Mouse (Mus musculus) heart, adult 2 months (tissue): ENCODE data around the gene Lgmn. TPM values are rescaled to one million over a fixed set of nuclear protein-coding genes. Genes with fewer than 3 reads are reported as not detected.

Source experiments
- DNase-seq, 2 experiments: peaks; one replicate each; pipeline ENCODE4 v3.0.0; 2021
- H3K27ac ChIP-seq: fragments of 200-600 bp; 2 replicates; pipeline ENCODE4 v1.8.1; 2022
- H3K27me3 ChIP-seq: fragments of 200-500 bp; 2 replicates; pipeline ENCODE4 v1.6.1; 2012; ENCODE audit warnings: mild to moderate bottlenecking, low read length, inconsistent platforms, mixed read lengths; ENCODE audit not compliant: control insufficient read depth, insufficient read depth
- H3K36me3 ChIP-seq: fragments of 200-500 bp; 2 replicates; pipeline ENCODE4 v1.6.1; 2012; ENCODE audit warnings: low read length, inconsistent platforms; ENCODE audit not compliant: control insufficient read depth, insufficient read depth
- H3K4me1 ChIP-seq: fragments of 200-500 bp; 2 replicates; pipeline ENCODE4 v1.6.1; 2011; ENCODE audit warnings: low read length; ENCODE audit not compliant: control insufficient read depth, insufficient read depth
- H3K4me3 ChIP-seq: fragments of 200-600 bp; 2 replicates; pipeline ENCODE4 v1.8.1; 2022
- H3K79me2 ChIP-seq: fragments of 200-500 bp; replicated peaks from 2 replicates; pipeline ENCODE4 v1.6.1; 2012; ENCODE audit warnings: mild to moderate bottlenecking, inconsistent platforms, low read length, moderate library complexity, mixed read lengths; ENCODE audit not compliant: control insufficient read depth, insufficient read depth
- H3K9ac ChIP-seq: fragments of 200-500 bp; 2 replicates; pipeline ENCODE4 v1.6.1; 2012; ENCODE audit warnings: low read depth, mild to moderate bottlenecking, control low read depth, inconsistent platforms, low read length, mixed read lengths
- CTCF ChIP-seq: fragments of 200-600 bp; IDR thresholded peaks from 2 replicates; pipeline ENCODE4 v1.8.1; 2022; ENCODE audit warnings: antibody characterized with exemption, mild to moderate bottlenecking, moderate library complexity
- EP300 ChIP-seq: fragments of 200-500 bp; IDR thresholded peaks from 2 replicates; pipeline ENCODE4 v1.6.1; 2011; ENCODE audit warnings: low read depth, low read length, control low read depth; ENCODE audit not compliant: insufficient read depth
- POLR2A ChIP-seq: fragments of 200-500 bp; IDR thresholded peaks from 2 replicates; pipeline ENCODE4 v1.6.1; 2011; ENCODE audit warnings: mild to moderate bottlenecking, low read depth, low read length, control low read depth; ENCODE audit not compliant: insufficient read depth
- WGBS: fragments of 180-500 bp; shearing (Covaris S2); methylation state at CpG from one replicate; pipeline ENCODE4 v1.1.7; 2018; 5-methylcytosine and 5-hydroxymethylcytosine counted together
- intact Hi-C: fragments of 180-260 bp; cut with DNase I; formaldehyde crosslinking; loops from one replicate; pipeline ENCODE4 v1.15.1; 2025
- polyA plus RNA-seq: library from polyadenylated mRNA; depleted of rRNA; stranded (reverse); fragments of >200 nt; gene quantifications from 2 replicates; pipeline ENCODE4 v1.2.3, GENCODE M21; 2012
- total RNA-seq, 2 experiments: library from RNA; stranded (reverse); gene quantifications; 2 replicates each; pipeline ENCODE4 v1.2.3; 2021

Lgmn gene
- total and polyA plus RNA-seq, 3 experiments: 59.9 to 78.2 (median 63.5) TPM

DNA sequence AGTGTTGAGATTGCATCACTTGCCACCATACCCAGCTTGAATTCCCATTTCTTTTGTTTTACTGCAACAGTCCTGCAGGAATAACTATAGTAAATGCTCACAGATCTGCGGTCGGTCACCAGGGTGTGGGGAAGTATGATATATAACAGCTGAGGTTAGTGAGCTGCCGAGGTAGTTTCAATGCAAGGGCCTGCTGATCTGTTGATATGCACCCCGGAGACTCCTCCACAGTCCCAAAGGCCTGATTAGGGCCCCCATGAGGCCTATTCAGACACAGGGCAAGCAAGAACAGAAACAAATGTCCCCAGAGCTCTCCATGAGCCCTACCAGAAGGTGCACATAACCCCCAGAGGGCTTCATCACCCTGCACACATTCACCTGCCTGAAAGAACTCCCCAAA lies 9.4 kb downstream of the Lgmn start:
- H3K36me3 ChIP-seq: no peaks in the 10 kb centered on the region
- no peak for TF ChIP-seq POLR2A
- TF ChIP-seq CTCF: no peak
- no peak for TF ChIP-seq EP300
- no peak for DNase-seq
- intact Hi-C loops: no loop called here
- 68% methylated on average over 4 of the region's 4 CpGs for WGBS
- peaks cover 5% of the 10 kb centered on the region for H3K4me1 ChIP-seq
- H3K27ac ChIP-seq: no peak overlapping the region
- no peaks in the 10 kb centered on the region for H3K27me3 ChIP-seq
- H3K4me3 ChIP-seq: no peak overlapping the region
- H3K9ac ChIP-seq: no peak overlapping the region
- peaks cover 3% of the 10 kb centered on the region for H3K79me2 ChIP-seq

DNA sequence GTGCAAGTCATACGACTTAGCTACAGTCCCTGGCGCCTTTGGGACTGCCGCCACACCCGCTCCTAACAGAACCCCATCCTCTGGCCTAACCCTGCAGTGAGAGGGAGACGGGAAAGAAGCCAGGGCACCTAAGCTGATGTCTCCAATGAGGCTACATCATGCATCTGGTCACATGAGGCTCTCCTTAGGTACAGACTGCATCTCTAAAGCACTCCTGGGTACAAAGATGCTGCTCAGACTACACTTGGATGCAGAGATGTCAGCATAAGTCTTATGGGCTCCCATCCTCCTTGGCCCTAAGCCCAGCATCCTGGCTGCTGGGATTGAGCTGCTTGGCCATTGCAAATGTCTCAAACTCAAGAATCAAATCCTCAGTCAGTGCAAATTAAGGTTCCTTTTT lies 10.0 kb downstream of the Lgmn start:
- no peak overlapping the region for H3K27ac ChIP-seq
- H3K27me3 ChIP-seq: no peaks in the 10 kb centered on the region
- intact Hi-C loops: no loop called here
- 94% methylated on average over 5 of the region's 5 CpGs for WGBS
- H3K4me1 ChIP-seq: peaks cover 5% of the 10 kb centered on the region
- DNase-seq: no peak
- peaks cover 3% of the 10 kb centered on the region for H3K79me2 ChIP-seq
- no peak overlapping the region for H3K4me3 ChIP-seq
- peaks cover 3% of the 10 kb centered on the region; the same call in 1 of the 2 replicates for H3K36me3 ChIP-seq
- no peak for TF ChIP-seq EP300
- TF ChIP-seq CTCF: no peak
- no peak for TF ChIP-seq POLR2A
- H3K9ac ChIP-seq: no peak overlapping the region

DNA sequence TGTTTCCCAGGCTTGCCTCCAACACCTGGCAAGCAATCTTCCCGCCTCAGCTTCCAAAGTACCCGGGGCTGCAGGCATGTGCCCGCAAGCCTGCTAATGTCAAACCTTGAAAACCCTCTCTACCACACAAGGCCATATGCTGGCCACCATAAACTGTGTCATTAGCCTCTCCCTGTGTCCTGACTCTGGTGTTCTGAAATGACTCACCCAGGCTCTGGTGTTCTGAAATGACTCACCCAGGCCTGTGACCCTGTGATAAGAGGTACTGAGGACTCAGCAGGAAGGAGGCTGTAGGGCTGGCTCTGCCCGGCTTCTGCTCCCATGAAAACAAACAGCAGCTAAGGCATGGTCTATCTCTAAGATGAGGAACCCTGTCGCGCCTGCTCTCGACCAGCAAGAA lies 13.3 kb downstream of the Lgmn start:
- Histone ChIP-seq H3K36me3 (peaks cover 3% of the 10 kb centered on the region), H3K4me1 (peaks cover 5% of the 10 kb centered on the region; the same call in 1 of the 2 replicates), H3K9ac (no peak overlapping the region), H3K79me2 (no peaks in the 10 kb centered on the region), H3K27me3 (no peaks in the 10 kb centered on the region), H3K4me3 (no peak overlapping the region), H3K27ac (no peak overlapping the region)
- intact Hi-C loops: no loop called here
- WGBS: 59% methylated on average over 7 of the region's 7 CpGs
- DNase-seq: no peak
- TF ChIP-seq POLR2A (no peak), CTCF (no peak), EP300 (no peak)

DNA sequence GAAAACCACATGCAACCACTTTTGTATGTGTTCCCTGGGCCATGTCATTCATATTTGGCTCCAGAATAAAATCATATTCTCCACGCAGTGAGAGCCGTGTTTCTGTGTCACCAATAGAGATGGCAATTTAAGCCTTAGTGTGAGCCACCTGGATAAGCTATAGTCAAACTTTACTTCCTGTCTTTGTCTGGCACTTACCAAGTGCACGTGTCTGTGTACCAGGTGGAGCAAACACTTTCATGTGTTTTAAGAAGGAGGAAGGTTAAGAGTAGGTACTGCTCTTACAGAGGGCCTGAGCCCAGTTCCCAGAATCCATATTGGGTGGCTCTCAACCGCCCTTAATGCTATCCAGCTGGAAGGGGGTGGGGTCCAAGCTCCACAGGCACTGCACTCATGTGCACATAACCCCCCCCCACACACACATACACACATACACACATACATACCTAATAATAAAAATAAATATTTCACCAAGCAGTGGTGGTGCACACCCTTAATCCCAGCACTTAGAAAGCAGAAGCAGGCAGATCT lies 14.5 kb downstream of the Lgmn start:
- Histone ChIP-seq H3K27me3 (no peaks in the 10 kb centered on the region), H3K4me1 (peaks cover 8% of the 10 kb centered on the region), H3K4me3 (no peak overlapping the region), H3K36me3 (peaks cover 3% of the 10 kb centered on the region), H3K27ac (no peak overlapping the region; the same call in 1 of the 2 replicates), H3K9ac (no peak overlapping the region), H3K79me2 (no peaks in the 10 kb centered on the region)
- no peak for TF ChIP-seq POLR2A
- no peak for TF ChIP-seq CTCF
- no peak for TF ChIP-seq EP300
- 53% methylated on average over 4 of the region's 4 CpGs for WGBS
- intact Hi-C loops: no loop called here
- DNase-seq: no peak

DNA sequence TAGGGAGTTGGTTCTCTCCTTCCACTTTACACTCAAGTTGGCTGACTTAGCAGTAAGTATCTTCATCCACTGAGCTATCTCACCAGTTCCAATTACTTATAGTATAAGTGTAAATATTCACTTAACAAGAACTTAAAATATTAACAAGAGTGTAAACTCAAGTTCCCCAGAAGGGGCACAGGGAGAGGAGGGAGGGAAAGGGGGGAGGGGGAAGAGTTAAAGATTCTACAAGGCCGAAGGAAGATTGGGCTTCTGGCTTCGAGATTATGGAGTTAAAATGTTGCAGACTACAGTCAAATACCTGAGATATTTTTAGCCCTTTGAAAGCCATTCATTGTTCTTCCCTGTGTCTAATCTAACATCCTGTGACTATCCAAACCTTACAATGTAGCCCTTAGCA lies 15.2 kb downstream of the Lgmn start:
- intact Hi-C loops: no loop called here
- H3K4me3 ChIP-seq: no peak overlapping the region
- TF ChIP-seq EP300 (no peak), CTCF (no peak), POLR2A (no peak)
- no peak overlapping the region for H3K9ac ChIP-seq
- H3K4me1 ChIP-seq: peaks cover 8% of the 10 kb centered on the region
- 21% methylated on average over 2 of the region's 2 CpGs for WGBS
- H3K79me2 ChIP-seq: no peaks in the 10 kb centered on the region
- H3K36me3 ChIP-seq: peaks cover 3% of the 10 kb centered on the region
- H3K27me3 ChIP-seq: no peaks in the 10 kb centered on the region
- DNase-seq: no peak
- H3K27ac ChIP-seq: no peak overlapping the region

DNA sequence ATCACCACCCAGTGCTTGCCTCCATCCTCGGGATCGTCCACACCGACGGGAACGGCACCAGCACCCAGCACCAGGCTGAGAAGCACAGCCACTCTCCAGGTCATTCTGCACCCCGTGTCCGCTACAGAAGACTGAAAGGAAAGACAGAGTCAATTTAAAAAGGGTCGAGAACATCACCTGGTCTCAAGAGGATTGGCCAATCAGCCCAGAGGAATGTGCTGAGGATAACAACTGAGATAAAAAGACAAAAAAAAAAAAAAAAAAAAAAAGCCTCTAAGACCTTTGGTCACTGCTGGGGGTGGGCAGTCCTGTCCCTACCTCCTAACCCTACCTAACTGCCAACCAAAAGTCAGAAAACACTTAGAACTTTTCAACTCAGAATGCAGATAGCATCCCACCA lies 16.0 kb downstream of the Lgmn start:
- Histone ChIP-seq H3K9ac (no peak overlapping the region), H3K79me2 (no peaks in the 10 kb centered on the region), H3K4me1 (peaks cover 8% of the 10 kb centered on the region), H3K4me3 (no peak overlapping the region), H3K36me3 (peaks cover 3% of the 10 kb centered on the region), H3K27ac (no peak overlapping the region), H3K27me3 (no peaks in the 10 kb centered on the region)
- DNase-seq: no peak
- WGBS: 75% methylated on average over 8 of the region's 8 CpGs
- TF ChIP-seq CTCF (no peak), EP300 (no peak), POLR2A (no peak)
- intact Hi-C loops: no loop called here
